Mouse (Mus musculus) mesoderm, embryonic 11.5 days (tissue): Measurements from ENCODE around the gene Slfn4.
"Not testable (repeated sequence)": the region's sequence is repeated elsewhere in the genome, so short reads cannot be mapped to it uniquely, and the experiment has no call there.

Experiments
- DNase-seq: peaks from one replicate; pipeline ENCODE4 v3.0.0-alpha.2; 2012; ENCODE audit warnings: low read depth, low spot score

Gene Slfn4

DNA sequence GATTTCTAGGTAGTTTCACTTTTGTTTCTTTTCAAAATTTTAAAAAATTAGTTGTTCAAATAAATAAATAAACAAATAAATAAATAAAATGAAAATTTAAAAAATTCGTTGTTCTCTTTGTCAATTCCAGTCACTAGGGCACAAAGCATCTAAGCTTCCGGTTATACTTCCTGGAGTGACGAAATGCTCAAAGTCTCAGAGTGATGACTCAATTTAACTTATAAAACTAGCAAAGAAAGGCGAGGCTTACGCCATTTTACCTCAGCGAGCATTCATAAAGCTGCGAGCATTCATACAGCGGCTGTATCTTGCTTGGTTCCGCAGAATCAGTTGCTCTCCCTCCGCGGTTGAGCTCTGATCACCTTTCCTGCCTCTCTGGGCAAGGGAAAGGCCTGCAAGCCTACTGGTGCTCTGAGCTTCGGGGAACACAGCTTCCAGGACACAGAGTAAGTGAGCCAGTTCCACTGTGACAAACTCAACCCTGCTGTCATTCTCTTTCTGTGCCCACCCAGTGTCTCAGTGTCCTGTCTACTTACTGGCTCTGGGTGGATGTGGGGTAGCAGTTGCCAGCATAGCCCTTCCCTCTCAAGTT, at the start of gene Slfn4:
Gene Slfn4, plus strand, starts transcription at position 239 of the 592 bp plus-strand sequence.
- DNase-seq: no peak

DNA sequence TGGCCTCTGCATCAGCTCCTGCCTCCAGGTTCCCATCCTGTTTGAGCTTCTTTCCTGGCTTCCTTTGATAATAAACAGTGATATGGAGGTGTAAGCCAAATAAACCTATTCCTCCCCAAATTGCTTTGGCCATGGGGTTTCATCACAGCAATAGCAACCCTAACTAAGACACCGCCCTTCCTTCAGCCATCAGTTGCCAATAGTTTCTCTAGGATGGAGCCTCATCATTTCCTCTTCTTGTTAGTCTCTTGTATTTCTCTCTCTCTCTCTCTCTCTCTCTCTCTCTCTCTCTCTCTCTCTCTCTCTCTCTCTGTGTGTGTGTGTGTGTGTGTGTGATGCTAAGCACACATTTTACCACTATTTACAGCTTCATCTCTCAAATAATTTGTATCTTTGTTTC, 49.4 kb upstream of the Slfn4 start:
- not testable (repeated sequence) for DNase-seq

DNA sequence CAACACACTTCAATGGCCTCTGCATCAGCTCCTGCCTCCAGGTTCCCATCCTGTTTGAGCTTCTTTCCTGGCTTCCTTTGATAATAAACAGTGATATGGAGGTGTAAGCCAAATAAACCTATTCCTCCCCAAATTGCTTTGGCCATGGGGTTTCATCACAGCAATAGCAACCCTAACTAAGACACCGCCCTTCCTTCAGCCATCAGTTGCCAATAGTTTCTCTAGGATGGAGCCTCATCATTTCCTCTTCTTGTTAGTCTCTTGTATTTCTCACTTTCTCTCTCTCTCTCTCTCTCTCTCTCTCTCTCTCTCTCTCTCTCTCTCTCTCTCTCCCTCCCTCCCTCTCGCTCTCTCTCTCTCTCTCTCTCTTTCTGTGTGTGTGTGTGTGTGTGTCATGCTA, 37.7 kb upstream of the Slfn4 start:
- not testable (repeated sequence) for DNase-seq

DNA sequence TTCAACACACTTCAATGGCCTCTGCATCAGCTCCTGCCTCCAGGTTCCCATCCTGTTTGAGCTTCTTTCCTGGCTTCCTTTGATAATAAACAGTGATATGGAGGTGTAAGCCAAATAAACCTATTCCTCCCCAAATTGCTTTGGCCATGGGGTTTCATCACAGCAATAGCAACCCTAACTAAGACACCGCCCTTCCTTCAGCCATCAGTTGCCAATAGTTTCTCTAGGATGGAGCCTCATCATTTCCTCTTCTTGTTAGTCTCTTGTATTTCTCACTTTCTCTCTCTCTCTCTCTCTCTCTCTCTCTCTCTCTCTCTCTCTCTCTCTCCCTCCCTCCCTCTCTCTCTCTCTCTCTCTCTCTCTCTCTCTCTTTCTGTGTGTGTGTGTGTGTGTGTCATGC, 26.0 kb upstream of the Slfn4 start:
- DNase-seq: not testable (repeated sequence)

DNA sequence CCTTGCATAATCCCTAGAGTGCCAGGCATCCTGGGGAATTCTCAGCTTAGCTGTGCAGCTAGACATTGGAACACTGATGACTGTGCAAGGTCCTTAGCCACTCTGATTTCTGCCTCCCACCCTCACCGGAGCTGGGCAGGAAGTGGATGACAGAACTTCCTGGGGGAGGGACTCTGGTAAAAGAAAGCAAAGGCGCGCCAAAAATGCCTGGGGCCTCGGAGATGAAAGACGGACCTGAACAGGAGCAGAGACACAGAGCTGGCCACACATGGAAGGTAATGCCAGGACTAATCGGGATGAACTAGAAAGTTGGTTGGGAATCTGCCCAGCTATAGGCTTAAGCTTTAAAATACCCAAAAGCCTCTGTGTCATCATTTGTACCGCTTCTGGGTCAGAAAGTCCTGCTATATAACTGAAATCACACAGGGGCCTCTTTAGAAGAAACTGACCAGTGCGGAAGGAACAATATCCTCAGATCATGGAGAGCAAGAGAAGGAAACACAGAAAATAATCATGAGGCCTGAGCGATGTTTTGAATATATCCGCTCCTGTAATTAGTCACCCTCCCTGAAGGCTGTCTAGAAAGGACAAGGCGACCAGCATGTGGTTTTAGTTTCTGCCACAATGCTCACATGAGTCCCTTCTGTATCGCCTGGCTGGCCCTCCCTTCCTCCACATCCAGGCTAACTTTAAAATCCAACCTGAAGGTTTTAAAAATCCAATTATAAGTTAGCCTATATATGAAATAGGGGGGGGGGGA, 16.3 kb downstream of the Slfn4 start, which contains the start of gene Slfn3:
Gene Slfn3, plus strand, starts transcription at position 197 of the 760 bp plus-strand sequence.
- no peak for DNase-seq

DNA sequence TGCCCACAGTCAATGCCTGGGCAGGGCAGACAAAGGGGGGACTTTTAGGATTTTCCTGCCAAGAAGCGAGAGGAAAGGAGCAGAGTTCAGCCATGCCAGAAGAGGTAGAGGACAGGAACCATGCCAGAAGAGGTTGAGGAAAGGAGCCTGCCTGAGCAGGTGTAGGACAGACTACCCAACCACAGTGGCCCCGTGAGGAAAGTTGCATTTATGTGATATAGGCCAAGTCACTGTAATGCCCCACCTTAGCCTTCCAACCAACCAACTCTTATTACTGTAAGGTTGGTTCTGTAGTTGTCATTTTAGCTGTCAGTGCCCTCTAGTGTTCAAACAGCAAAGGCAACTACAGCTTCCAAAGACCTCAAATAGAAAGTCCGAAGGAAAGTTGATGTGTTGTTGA, 17.0 kb downstream of the Slfn4 start:
- DNase-seq: peak; percentile 22

DNA sequence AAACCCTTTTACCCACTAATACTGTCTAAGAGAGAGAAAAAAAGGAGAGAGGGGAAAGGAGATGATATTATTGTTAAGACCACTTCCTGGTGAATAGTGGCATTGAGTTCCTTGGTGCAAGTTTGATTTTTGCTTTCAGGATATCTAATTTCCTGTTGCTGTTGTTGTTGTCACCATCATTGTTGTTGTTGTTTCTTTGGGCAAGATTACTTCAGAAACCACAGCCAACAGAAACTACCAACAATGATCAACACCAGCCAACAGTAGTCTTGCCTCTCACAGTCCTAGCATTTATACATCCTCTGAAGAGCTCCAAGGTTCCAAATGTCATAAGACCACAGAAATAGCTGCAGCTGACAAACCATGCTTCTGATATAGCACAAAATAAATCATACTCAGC, 30.0 kb downstream of the Slfn4 start:
- no peak for DNase-seq

DNA sequence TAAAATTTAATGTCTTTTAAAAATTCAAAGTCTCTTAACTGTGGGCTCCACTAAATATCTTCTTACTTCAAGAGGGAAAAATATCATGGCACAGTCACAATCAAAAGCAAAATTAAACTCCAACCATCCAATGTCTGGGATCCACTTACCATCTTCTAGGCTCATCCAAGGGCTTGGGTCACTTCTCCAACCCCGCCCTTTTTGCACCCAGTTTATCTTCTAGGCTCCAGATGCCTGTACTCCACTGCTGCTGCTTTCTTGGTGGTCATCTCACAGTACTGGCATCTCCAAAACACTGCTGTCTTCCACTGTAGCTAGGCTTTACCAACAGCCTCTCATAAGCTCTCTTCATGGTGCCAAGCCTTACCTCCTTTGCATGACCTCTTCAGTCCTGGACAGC, 41.1 kb downstream of the Slfn4 start:
- DNase-seq: no peak

DNA sequence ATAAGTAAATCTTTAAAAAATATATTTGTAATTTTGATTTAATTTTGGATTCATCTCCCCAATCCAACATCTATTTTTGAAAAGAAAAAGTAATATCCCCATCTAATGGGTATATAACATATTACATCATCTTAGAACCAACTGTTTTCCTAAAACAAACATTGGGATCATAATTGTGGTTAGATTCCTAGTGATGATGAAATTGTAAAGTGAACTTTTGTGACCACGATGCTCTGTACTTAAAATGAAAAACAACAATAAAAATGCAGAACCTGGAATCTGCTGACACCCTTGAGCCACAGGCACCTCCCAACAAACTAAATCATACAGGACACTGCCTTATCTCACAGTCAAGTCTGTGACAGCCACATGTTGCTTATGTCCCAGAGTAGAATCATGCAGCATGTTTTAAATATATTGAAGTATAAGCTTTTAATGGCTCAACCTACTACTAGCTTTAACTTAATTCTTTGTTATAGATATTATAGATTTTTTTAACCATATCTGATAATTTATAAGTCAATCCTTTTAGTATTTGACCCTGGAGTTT, 46.4 kb downstream of the Slfn4 start:
- DNase-seq: no peak

DNA sequence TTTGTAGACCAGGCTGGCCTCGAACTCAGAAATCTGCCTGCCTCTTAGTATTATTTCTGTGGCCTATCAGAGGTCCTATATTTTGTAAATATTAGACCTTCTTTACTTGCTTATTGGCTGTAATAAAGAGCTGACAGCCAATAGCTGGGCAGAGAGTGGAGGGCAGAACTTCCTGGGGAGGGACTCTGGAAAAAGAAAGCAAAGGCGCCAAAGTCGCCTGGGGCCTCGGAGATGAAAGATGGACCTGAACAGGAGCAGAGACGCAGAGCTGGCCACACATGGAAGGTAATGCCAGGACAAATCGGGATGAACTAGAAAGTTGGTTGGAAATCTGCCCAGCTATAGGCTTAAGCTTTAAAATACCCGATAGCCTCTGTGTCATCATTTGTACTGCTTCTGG, 48.4 kb downstream of the Slfn4 start:
- no peak for DNase-seq

DNA sequence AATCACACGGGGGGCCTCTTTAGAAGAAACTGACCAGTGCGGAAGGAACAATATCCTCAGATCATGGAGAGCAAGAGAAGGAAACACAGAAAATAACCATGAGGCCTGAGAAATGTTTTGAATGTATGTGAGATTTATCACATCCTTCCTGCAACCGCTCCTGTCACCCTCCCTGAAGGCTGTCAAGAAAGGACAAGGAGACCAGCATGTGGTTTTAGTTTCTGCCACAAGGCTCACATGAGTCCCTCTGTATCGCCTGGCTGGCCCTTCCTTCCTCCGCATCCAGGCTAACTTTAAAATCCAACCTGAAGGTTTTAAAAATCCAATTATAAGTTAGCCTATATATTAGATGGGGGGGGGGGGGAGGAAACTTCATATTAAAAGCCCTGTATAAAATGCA, 48.8 kb downstream of the Slfn4 start:
- not testable (repeated sequence) for DNase-seq

DNA sequence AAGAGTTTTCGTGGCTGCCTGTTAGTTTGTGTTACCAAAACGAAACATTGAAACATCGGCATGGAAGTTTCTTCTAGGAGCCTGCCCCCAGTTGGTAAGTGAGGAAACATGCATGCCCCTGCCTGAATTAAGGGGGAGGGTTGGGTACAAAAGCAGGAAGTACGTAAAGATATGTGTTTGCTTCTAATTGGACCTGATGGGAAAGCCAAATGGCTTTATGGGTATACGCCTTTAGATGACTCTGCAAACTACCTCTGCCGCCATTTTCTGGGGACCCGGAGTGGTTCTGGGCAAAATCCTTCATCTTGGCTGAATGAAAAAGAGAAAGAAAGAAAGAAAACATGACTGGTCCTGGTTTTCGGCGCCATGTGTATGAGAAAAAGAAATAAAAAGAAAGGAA, 49.2 kb downstream of the Slfn4 start:
- DNase-seq: no peak

DNA sequence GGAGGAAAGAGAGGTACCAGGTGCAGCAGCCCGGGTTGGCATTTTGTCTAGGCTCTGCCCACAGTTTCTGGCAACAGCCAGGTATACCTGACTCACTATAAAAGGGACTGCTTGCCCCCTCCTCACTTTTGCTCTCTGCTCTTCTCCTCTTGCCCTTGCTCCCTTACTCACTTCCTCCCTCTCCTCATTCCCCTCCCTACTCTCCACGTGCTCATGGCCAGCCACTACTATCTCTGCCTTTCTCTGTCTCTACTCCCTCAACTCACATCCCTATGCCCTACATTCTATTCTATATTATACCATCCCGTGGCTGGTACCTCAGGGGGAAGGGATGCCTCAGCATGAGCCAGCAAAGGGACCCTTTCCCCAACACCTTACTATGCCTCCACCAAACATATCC, 49.8 kb downstream of the Slfn4 start:
- no peak for DNase-seq

DNA sequence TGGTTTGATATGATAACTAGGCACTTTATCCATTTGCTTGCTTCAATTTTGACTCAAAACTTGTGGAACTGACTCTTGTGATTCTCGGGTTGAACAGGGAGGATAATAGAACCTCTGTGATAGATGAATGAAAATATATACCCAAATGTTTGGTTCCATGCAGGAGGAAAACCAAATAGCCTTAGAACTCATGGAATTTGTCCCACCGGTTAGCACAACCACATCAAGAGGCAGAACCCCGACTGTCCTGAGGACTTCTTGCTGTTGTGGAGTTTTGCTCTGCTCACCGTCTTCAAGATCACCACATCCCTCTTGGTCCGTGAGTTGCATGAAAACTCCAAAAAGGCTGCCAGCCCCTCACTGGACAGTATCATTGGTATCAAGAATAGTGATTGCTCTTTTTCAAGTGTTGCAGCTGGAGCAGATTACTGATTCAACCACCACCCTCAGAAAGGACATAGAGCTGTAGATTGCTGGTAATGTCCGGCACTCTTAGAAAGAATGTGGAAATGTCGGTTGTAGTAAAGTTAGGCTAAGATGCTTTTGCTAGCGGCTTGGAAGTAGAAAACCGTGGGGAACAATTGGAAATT, 50.5 kb downstream of the Slfn4 start:
- no peak for DNase-seq

DNA sequence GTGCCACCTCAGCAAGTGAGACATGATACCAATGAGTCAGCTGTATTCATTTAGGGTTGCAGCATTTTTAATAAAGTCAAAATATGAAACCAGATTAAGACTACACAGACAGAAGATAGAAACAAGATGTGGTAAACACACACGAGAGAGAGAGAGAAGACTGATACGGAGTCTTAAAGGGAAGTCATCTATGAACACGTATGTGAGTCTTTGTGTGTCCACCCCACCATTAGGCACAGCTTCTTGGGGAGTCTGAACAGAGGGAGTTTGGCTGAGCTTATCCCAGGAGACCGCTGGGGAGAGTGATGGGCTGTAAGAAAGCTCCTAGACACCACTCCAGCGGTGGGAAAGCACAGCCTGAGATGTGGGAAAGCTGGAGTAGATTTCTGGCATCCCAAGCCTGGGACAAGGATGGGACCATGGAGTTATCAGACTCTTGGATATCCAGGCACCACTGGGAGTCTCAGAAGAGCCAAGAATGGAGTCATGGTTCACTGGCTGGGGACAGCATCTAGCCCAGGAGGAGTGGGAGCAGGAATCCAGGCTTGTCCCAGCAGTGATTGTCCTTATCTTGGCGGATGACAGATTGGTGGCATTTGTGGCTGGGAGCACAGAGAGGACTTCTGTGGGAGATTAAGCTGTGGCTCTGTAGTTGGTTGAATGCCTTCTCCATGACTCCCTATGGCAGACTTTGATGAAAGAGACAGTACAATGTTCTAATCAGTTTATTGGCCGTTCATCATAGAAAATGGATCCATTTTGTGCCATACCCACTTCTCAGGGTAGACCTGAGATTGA, 53.1 kb downstream of the Slfn4 start:
- no peak for DNase-seq

DNA sequence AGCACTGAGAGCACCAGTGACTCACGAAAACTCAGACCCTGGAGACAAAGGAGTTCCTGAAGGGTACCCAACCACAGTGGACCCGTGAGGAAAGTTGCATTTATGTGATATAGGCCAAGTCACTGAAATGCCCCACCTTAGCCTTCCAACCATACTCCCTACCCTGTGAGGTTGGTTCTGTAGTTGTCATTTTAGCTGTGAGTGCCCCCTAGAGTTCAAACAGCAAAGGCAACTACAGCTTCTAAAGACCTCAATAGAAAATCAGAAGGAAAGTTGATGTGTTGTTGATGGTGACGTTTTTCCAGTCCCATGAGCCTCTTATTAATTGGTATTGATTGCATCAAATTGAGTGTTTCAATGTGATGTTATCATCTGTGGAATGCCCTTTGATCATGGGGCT, 56.0 kb downstream of the Slfn4 start:
- DNase-seq: no peak

DNA sequence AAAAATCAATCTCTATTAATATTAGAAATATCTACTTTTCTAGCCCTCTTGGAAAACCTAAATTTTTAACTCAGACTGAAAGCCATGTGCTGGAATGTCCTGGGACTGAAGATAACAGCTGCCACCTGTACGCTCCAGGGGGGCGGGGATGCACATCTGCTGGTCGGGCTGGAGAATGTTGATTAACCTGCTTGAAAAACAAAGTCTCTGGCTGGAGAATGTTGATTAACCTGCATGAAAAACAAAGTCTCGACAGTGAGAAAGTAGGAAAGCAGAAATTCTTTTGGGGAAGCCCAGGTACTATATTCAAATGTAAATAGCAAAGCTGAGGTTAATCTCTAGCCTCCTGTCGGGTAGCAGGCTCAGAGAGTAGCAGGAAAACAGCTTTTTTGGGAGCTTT, 58.6 kb downstream of the Slfn4 start:
- peak; percentile 3 for DNase-seq

DNA sequence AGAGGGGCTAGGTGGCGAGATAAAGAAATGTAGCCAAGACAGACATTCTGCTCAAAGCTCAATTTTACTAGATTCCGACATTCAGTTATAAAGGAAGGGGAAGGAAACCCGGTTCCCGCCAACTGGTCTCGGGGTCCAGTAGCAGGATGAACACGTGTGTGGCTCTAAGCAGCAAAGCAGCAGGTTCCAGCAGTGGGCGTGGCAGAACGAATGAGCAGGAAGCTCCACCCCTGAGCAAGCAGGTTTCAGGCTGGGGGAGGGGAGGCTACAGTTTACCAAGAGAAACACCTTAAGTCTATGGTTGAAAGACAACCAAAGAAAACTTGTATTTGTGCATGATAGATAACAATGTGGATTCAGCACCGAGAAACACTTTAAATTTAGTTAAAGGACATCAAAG, 62.4 kb downstream of the Slfn4 start:
- DNase-seq: not testable (repeated sequence)

DNA sequence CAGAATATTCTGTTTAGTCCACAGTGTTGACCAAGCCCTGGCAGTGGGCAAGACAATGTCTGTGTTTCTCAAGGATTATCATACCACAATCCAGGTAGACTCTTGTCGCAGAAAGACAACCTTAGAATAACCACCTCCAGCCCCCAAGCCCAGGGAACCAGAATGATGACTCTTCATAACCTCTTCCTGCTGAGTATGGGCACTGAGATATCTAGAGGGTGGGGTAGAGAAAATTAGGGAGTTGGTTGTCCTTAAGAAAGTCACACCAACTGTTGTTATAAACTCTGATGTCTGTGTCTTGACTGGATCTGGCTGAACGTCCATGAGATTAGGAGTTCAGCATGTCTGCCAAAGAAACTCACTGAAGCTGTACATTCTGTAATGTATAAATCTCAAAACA, 63.4 kb downstream of the Slfn4 start:
- no peak for DNase-seq

DNA sequence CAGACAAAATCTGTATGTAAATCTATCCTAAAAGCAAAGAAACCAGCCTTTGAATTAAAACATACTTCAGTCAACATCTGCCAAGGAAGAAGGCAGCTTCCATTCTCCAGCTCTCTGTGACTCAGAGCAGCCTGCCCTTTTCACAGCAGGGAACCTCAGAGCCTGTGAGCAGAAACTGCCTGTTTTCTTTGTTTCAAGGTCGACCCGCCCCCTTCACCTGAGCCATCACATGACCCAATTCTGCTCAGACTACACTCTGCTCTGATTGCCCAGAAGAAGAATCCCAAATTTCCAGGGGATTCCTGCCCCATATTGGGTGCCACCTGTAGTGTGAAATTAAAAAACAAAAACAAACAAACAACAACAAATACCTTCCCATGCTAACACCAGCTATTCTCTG, 64.8 kb downstream of the Slfn4 start:
- DNase-seq: no peak
